Mouse (Mus musculus) gastrocnemius, adult 2 months (tissue): Measurements from ENCODE around the gene Fbxl3. TPM values are rescaled to one million over a fixed set of nuclear protein-coding genes. Genes with fewer than 3 reads are reported as not detected.

Experiments
- DNase-seq: peaks from one replicate; pipeline ENCODE4 v3.0.0; 2022
- H3K27ac ChIP-seq: fragments of 200-600 bp; 2 replicates; pipeline ENCODE4 v1.8.1; 2022; ENCODE audit warnings: mild to moderate bottlenecking
- H3K4me3 ChIP-seq: fragments of 200-600 bp; 2 replicates; pipeline ENCODE4 v1.8.1; 2022; ENCODE audit warnings: mild to moderate bottlenecking, moderate library complexity
- CTCF ChIP-seq: fragments of 200-600 bp; IDR thresholded peaks from 2 replicates; pipeline ENCODE4 v1.8.1; 2022; ENCODE audit warnings: antibody characterized with exemption, mild to moderate bottlenecking, moderate library complexity
- intact Hi-C: fragments of 180-260 bp; cut with DNase I; formaldehyde crosslinking; loops from one replicate; pipeline ENCODE4 v1.15.1; 2025
- long read RNA-seq, 2 experiments: library from polyadenylated mRNA; stranded (forward); transcript quantifications; one replicate each; pipeline ENCODE4 v2.0.0; 2021
- total RNA-seq, 2 experiments: library from RNA; stranded (reverse); gene quantifications; 2 replicates each; pipeline ENCODE4 v1.2.3; 2021

The Fbxl3 gene
- 10 to 100 TPM; 54.1 to 54.3 TPM for total RNA-seq
- long read RNA-seq, experiment 1, full-length matches to known transcripts: 48 of 80 reads
- long read RNA-seq, experiment 1, partial matches to known transcripts: 1 of 80 reads
- long read RNA-seq, experiment 1, other reads (novel, unspliced or antisense): 31 of 80 reads
- long read RNA-seq, experiment 2, full-length matches to known transcripts: 40 of 73 reads
- long read RNA-seq, experiment 2, partial matches to known transcripts: 1 of 73 reads
- long read RNA-seq, experiment 2, other reads (novel, unspliced or antisense): 32 of 73 reads

GRCm38 (mm10) chr14:103099238-103099933 is at the start of gene Fbxl3:
Fbxl3 (minus strand) TSS chr14:103099566.
- Histone ChIP-seq H3K27ac (peak within 1 kb of the TSS; percentile 100), H3K4me3 (peak within 1 kb of the TSS; percentile 97)
- TF ChIP-seq CTCF: peak; percentile 2; the same call in 1 of the 2 replicates
- DNase-seq: peak; percentile 97
- intact Hi-C loops: loop anchor here (1.0 kb wide), 1 partner anchor 29 kb away; the partner anchor contains the start of gene Cln5

GRCm38 (mm10) chr14:103131991-103132390 is 32.6 kb upstream of the Fbxl3 start:
- H3K4me3 ChIP-seq: no peak overlapping the region
- intact Hi-C loops: loop anchor here (1.0 kb wide), 1 partner anchor 67 kb away; no protein-coding TSS in a partner anchor
- no peak overlapping the region for H3K27ac ChIP-seq
- peak; percentile 63 for TF ChIP-seq CTCF
- DNase-seq: peak; percentile 38

- no peak overlapping the region for H3K4me3 ChIP-seq
- H3K27ac ChIP-seq: no peak overlapping the region
- no peak for TF ChIP-seq CTCF
- no peak for DNase-seq
- intact Hi-C loops: loop anchor here (5.0 kb wide), 1 partner anchor 77 kb away; no protein-coding TSS in a partner anchor
Measured at GRCm38 (mm10) chr14:103125756-103126155, 26.4 kb upstream of the Fbxl3 start.

- intact Hi-C loops: no loop called here
- no peak for TF ChIP-seq CTCF
- DNase-seq: no peak
Measured at GRCm38 (mm10) chr14:103114994-103115670, 15.8 kb upstream of the Fbxl3 start.

GRCm38 (mm10) chr14:103112606-103113363 is 13.4 kb upstream of the Fbxl3 start:
- H3K27ac ChIP-seq: no peak overlapping the region
- no peak overlapping the region for H3K4me3 ChIP-seq
- intact Hi-C loops: no loop called here
- no peak for TF ChIP-seq CTCF
- DNase-seq: no peak

More at GRCm38 (mm10) chr14:103114994-103115670, 15.8 kb upstream of the Fbxl3 start:
- H3K27ac ChIP-seq: no peak overlapping the region
- H3K4me3 ChIP-seq: no peak overlapping the region

- TF ChIP-seq CTCF: no peak
- Histone ChIP-seq H3K4me3 (no peak overlapping the region), H3K27ac (no peak overlapping the region)
- DNase-seq: no peak
- intact Hi-C loops: no loop called here
Measured at GRCm38 (mm10) chr14:103109971-103110370, 10.6 kb upstream of the Fbxl3 start.

GRCm38 (mm10) chr14:103106301-103106700 is 6.9 kb upstream of the Fbxl3 start:
- intact Hi-C loops: no loop called here
- no peak for TF ChIP-seq CTCF
- Histone ChIP-seq H3K27ac (no peak overlapping the region), H3K4me3 (no peak overlapping the region)
- DNase-seq: no peak

- H3K27ac ChIP-seq: peak overlapping the region; percentile 32; the same call in 1 of the 2 replicates
- intact Hi-C loops: loop anchor here (5.0 kb wide), 1 partner anchor 244 kb away; the partner anchor contains the start of gene Mycbp2
- TF ChIP-seq CTCF: no peak
- H3K4me3 ChIP-seq: no peak overlapping the region
- DNase-seq: no peak
Measured at GRCm38 (mm10) chr14:103102731-103103335, 3.5 kb upstream of the Fbxl3 start.

GRCm38 (mm10) chr14:103102246-103102645 is 2.9 kb upstream of the Fbxl3 start:
- intact Hi-C loops: loop anchor here (5.0 kb wide), 1 partner anchor 245 kb away; the partner anchor contains the start of gene Mycbp2
- no peak for TF ChIP-seq CTCF
- no peak for DNase-seq
- Histone ChIP-seq H3K27ac (no peak overlapping the region), H3K4me3 (no peak overlapping the region)

GRCm38 (mm10) chr14:103101171-103101570 is 1.8 kb upstream of the Fbxl3 start:
- TF ChIP-seq CTCF: no peak
- no peak overlapping the region for H3K4me3 ChIP-seq
- intact Hi-C loops: loop anchor here (5.0 kb wide), 1 partner anchor 246 kb away; the partner anchor contains the start of gene Mycbp2
- no peak for DNase-seq
- H3K27ac ChIP-seq: peak overlapping the region; percentile 100; the same call in 1 of the 2 replicates

GRCm38 (mm10) chr14:103100296-103100695 is 930 bp upstream of the Fbxl3 start:
- Histone ChIP-seq H3K4me3 (peak overlapping the region; percentile 97), H3K27ac (peak overlapping the region; percentile 100)
- DNase-seq: no peak
- no peak for TF ChIP-seq CTCF
- intact Hi-C loops: loop anchor here (5.0 kb wide), 1 partner anchor 247 kb away; the partner anchor contains the start of gene Mycbp2
